25 mouse cellular contexts compared by ENCODE assay signal in the genomic region with DNA sequence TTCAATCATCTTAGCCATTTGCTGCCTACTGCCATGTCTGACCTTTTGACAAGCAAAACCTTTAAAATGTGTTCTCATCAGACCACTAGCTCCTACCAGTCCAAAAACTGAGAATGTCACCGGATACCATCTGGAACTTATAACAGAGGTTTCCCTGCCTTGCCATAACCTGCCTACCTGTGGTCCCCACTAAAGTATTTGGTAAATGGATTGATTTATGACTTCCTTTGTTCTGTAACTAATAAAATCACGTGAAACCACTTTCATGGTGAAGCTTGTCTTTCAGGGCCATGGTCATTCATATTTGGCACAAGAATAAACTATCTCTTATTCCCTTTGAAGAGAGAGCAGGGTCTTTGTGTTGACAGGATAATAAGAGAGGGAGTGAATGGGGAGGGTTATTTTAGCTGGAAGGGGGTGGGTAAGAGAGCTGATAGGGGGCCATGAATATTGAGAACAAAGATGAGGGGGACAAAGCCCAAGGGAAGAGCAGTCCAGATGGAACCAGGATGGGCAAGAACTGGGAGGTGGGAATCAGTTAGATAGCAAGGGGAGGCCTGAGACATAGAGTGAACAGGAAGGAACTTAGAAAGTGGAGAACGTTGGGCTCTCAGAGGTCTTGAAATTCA.
DNase-seq lines count a peak whose midpoint lies in the region; ATAC-seq lines count a peak whose summit lies in the region.
"Had no signal": no experiment of that assay in that cellular context is flagged by ENCODE, and none has a peak within 500 bp of the region (broad histone marks: within the 10 kb centered on the region; RNA-seq: fewer than 3 reads in every experiment).

No protein-coding gene starts in this region.

- H3K27me3 ChIP-seq in heart, embryonic 10.5 days (ENCODE audit: insufficient read depth, poor library complexity, severe bottlenecking), result no peaks in the 10 kb centered on the region
- no peaks in the 10 kb centered on the region for H3K27me3 ChIP-seq in embryonic facial prominence, embryonic 12.5 days
- no peaks in the 10 kb centered on the region for H3K27me3 ChIP-seq in limb, embryonic 12.5 days
- no peaks in the 10 kb centered on the region for H3K27me3 ChIP-seq in hindbrain, embryonic 16.5 days (replicated peaks; ENCODE audit: control insufficient read depth, insufficient read depth, low read length)
- H3K27me3 ChIP-seq: CH12.LX; embryonic facial prominence, embryonic 15.5 days; forebrain, embryonic 12.5 days; heart, embryonic 13.5 days; lung, embryonic 15.5 days; midbrain, embryonic 12.5 days; neural tube, embryonic 13.5 days had no signal

- peaks cover 15% of the 10 kb centered on the region; the same call in 1 of the 2 replicates for H3K4me1 ChIP-seq in heart, embryonic 10.5 days
- peaks cover 18% of the 10 kb centered on the region for H3K4me1 ChIP-seq in embryonic facial prominence, embryonic 12.5 days
- peaks cover 34% of the 10 kb centered on the region for H3K4me1 ChIP-seq in limb, embryonic 12.5 days (replicated peaks)
- H3K4me1 ChIP-seq in hindbrain, embryonic 16.5 days (ENCODE audit: control insufficient read depth, insufficient read depth, low read depth, low read length), result peaks cover 10% of the 10 kb centered on the region; the same call in 1 of the 2 replicates

- no peaks in the 10 kb centered on the region for H3K9me3 ChIP-seq in heart, embryonic 10.5 days
- no peaks in the 10 kb centered on the region for H3K9me3 ChIP-seq in embryonic facial prominence, embryonic 12.5 days
- H3K9me3 ChIP-seq in limb, embryonic 12.5 days, result peaks cover 3% of the 10 kb centered on the region; the same call in 1 of the 2 replicates
- no peaks in the 10 kb centered on the region for H3K9me3 ChIP-seq in hindbrain, embryonic 16.5 days (ENCODE audit: control insufficient read depth, low read length)
- H3K9me3 ChIP-seq: embryonic facial prominence, embryonic 15.5 days; forebrain, embryonic 12.5 days; heart, embryonic 13.5 days; lung, embryonic 15.5 days; midbrain, embryonic 12.5 days; neural tube, embryonic 13.5 days had no signal

- ATAC-seq in embryonic facial prominence, embryonic 12.5 days (ENCODE audit: insufficient number of reproducible peaks, insufficient read depth, low FRiP score, low TSS enrichment), result no peak
- ATAC-seq in limb, embryonic 12.5 days (ENCODE audit: insufficient number of reproducible peaks, insufficient read depth, low FRiP score, low TSS enrichment, low read depth), result no peak
- no peak for ATAC-seq in hindbrain, embryonic 16.5 days

- H3K36me3 ChIP-seq in heart, embryonic 10.5 days, result no peaks in the 10 kb centered on the region
- H3K36me3 ChIP-seq in embryonic facial prominence, embryonic 12.5 days, result no peaks in the 10 kb centered on the region
- no peaks in the 10 kb centered on the region for H3K36me3 ChIP-seq in limb, embryonic 12.5 days
- no peaks in the 10 kb centered on the region for H3K36me3 ChIP-seq in hindbrain, embryonic 16.5 days (ENCODE audit: control insufficient read depth, insufficient read depth, low read length)
- H3K36me3 ChIP-seq: embryonic facial prominence, embryonic 15.5 days; forebrain, embryonic 12.5 days; heart, embryonic 13.5 days; lung, embryonic 15.5 days; midbrain, embryonic 12.5 days; neural tube, embryonic 13.5 days had no signal

- DNase-seq in heart, embryonic 10.5 days (ENCODE audit: low spot score), result no peak
- DNase-seq in heart, postnatal 36 days, result no peak
- DNase-seq in embryo, embryonic 10.5 days (ENCODE audit: low spot score), result peak; percentile 65
- no peak for DNase-seq in adrenal gland, postnatal 25 days
- DNase-seq: adrenal gland, postnatal 14 days; cerebellum, adult 11 months; cerebellum, postnatal 10 days; gastrocnemius, postnatal 10 days; heart, adult 11 months; kidney, adult 2 months; kidney, postnatal 10 days; lung, postnatal 4 days; thymus, postnatal 14 days had no signal

- no peak overlapping the region for H3K9ac ChIP-seq in embryonic facial prominence, embryonic 12.5 days
- no peak overlapping the region for H3K9ac ChIP-seq in limb, embryonic 12.5 days (replicated peaks)
- no peak overlapping the region for H3K9ac ChIP-seq in hindbrain, embryonic 16.5 days (ENCODE audit: low read depth, low read length)
- H3K9ac ChIP-seq: embryonic facial prominence, embryonic 15.5 days; forebrain, embryonic 12.5 days; heart, embryonic 13.5 days; hindbrain, embryonic 14.5 days; lung, embryonic 15.5 days; midbrain, embryonic 12.5 days; neural tube, embryonic 13.5 days had no signal

- peak overlapping the region; percentile 38; the same call in 1 of the 2 replicates for H3K27ac ChIP-seq in heart, embryonic 10.5 days
- peak overlapping the region; percentile 63; the same call in 1 of the 2 replicates for H3K27ac ChIP-seq in embryonic facial prominence, embryonic 12.5 days
- peak overlapping the region; percentile 75 for H3K27ac ChIP-seq in limb, embryonic 12.5 days
- no peak overlapping the region for H3K27ac ChIP-seq in hindbrain, embryonic 16.5 days (ENCODE audit: low read depth, low read length)
- H3K27ac ChIP-seq: embryonic facial prominence, embryonic 15.5 days; forebrain, embryonic 12.5 days; heart, embryonic 13.5 days; hindbrain, embryonic 14.5 days; layer of hippocampus, adult 2 months; lung, embryonic 15.5 days; midbrain, embryonic 12.5 days; neural tube, embryonic 13.5 days had no signal

- no peak overlapping the region for H3K4me2 ChIP-seq in embryonic facial prominence, embryonic 12.5 days (replicated peaks)
- no peak overlapping the region for H3K4me2 ChIP-seq in limb, embryonic 12.5 days
- no peak overlapping the region for H3K4me2 ChIP-seq in hindbrain, embryonic 16.5 days (ENCODE audit: low read length)
- H3K4me2 ChIP-seq: embryonic facial prominence, embryonic 15.5 days; forebrain, embryonic 12.5 days; heart, embryonic 13.5 days; hindbrain, embryonic 14.5 days; lung, embryonic 15.5 days; midbrain, embryonic 12.5 days; neural tube, embryonic 13.5 days had no signal

- 57% methylated on average over 3 of the region's 3 CpGs for WGBS in heart, embryonic 10.5 days
- WGBS in embryonic facial prominence, embryonic 12.5 days, result 36% methylated on average over 3 of the region's 3 CpGs
- 3% methylated on average over 3 of the region's 3 CpGs for WGBS in limb, embryonic 12.5 days
- WGBS in hindbrain, embryonic 16.5 days, result 71% methylated on average over 3 of the region's 3 CpGs

- intact Hi-C loops in heart, postnatal 36 days (cut with DNase I), result no loop called here

- H3K4me3 ChIP-seq in heart, embryonic 10.5 days, result no peak overlapping the region
- no peak overlapping the region for H3K4me3 ChIP-seq in embryonic facial prominence, embryonic 12.5 days
- no peak overlapping the region for H3K4me3 ChIP-seq in limb, embryonic 12.5 days (replicated peaks)
- H3K4me3 ChIP-seq in hindbrain, embryonic 16.5 days (ENCODE audit: low read length), result no peak overlapping the region
- H3K4me3 ChIP-seq: embryonic facial prominence, embryonic 15.5 days; forebrain, embryonic 12.5 days; heart, embryonic 13.5 days; layer of hippocampus, adult 2 months; lung, embryonic 15.5 days; midbrain, embryonic 12.5 days; neural tube, embryonic 13.5 days had no signal
